Mouse (Mus musculus): ENCODE data around the gene Rab40b. TPM values are rescaled to one million over a fixed set of nuclear protein-coding genes. Genes with fewer than 3 reads are reported as not detected.
"Not testable (repeated sequence)": the region's sequence is repeated elsewhere in the genome, so short reads cannot be mapped to it uniquely, and the experiment has no call there.

Rab40b gene
- total RNA-seq, 1 experiment, result not detected

DNA sequence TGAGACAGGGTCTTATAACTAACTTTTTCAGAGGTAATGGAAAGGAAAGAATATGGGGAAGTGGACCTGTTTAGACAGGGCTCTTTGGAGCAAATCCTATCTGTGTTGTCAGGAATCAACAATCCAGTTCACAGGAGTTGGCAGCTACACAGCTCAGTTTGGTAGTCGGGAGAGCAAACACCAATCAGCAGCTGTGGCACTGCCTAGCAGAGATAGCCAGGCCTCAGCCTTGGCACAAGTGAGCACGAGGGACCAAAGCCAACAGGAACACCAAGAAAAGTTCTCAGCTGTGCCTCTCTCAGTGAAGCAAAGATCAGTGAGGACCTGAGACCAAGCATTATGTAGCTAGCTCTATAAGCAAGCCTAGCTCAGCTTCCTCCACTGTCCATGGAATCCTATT is 41.0 kb downstream of the Rab40b start:
- no peak overlapping the region for H3K4me3 ChIP-seq (ENCODE audit: insufficient read depth in 1 of 2, low read depth in 1 of 2, low read length in 2 of 2, poor library complexity in 1 of 2, severe bottlenecking in 1 of 2)
- H3K9ac ChIP-seq (ENCODE audit: insufficient read depth, low read depth, low read length, poor library complexity, severe bottlenecking), result no peak overlapping the region
- no peak for TF ChIP-seq ZNF384 (IDR thresholded peaks at IDR 0.05; ENCODE audit: low read depth, low read length)
- no peak for TF ChIP-seq MAFK (IDR thresholded peaks at IDR 0.05; ENCODE audit: insufficient read depth, low read depth, low read length)
- no peak for TF ChIP-seq HCFC1 (IDR thresholded peaks at IDR 0.05; ENCODE audit: borderline replicate concordance, insufficient read depth, low read length)
- no peak for TF ChIP-seq CHD2 (IDR thresholded peaks at IDR 0.05; ENCODE audit: low read depth, low read length)
- no peak for TF ChIP-seq ZC3H11A (IDR thresholded peaks at IDR 0.05; ENCODE audit: borderline replicate concordance, low read depth, low read length)

DNA sequence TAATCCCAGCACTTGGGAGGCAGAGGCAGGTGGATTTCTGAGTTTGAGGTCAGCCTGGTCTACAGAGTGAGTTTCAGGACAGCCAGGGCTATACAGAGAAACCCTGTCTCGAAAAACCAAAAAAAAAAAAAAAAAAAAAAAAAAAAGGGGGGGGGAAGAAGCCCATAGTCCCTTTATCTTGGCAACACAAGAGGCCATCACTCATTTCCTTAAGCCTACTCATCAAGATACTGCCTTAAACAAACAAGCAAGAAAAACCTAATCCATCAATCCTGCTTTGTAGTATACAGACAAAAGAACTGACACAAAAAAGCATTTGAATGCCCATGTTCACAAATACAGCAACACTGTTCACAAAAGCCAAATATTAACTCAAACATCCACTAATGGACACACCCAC is 45.6 kb downstream of the Rab40b start:
- DNase-seq (ENCODE audit: low read depth, low spot score); in situ Hi-C loops (cut with MboI; ENCODE audit: low sequenced_read_pairs in 2 of 2, unreplicated experiment in 2 of 2); H3K36me3 ChIP-seq (ENCODE audit: control insufficient read depth, insufficient read depth, low read length, poor library complexity, severe bottlenecking); H3K4me1 ChIP-seq (ENCODE audit: control insufficient read depth in 2 of 2, insufficient read depth in 2 of 2, low read length in 2 of 2, poor library complexity in 1 of 2); H3K9ac ChIP-seq (ENCODE audit: insufficient read depth, low read depth, low read length, poor library complexity, severe bottlenecking); H3K4me3 ChIP-seq (ENCODE audit: insufficient read depth in 1 of 2, low read depth in 1 of 2, low read length in 2 of 2, poor library complexity in 1 of 2, severe bottlenecking in 1 of 2); H3K9me3 ChIP-seq (ENCODE audit: control insufficient read depth, insufficient read depth, low read depth, low read length); H3K27ac ChIP-seq (ENCODE audit: insufficient read depth, low read depth, low read length, poor library complexity, severe bottlenecking): not testable (repeated sequence)

More for the DNA sequence above, 41.0 kb downstream of the Rab40b start:
- H3K9me3 ChIP-seq (ENCODE audit: control insufficient read depth, insufficient read depth, low read depth, low read length), result no peaks in the 10 kb centered on the region
- in situ Hi-C loops (cut with MboI; ENCODE audit: low sequenced_read_pairs in 2 of 2, unreplicated experiment in 2 of 2), result no loop called here
- DNase-seq (ENCODE audit: low read depth, low spot score), result no peak
- H3K27ac ChIP-seq (ENCODE audit: insufficient read depth, low read depth, low read length, poor library complexity, severe bottlenecking), result no peak overlapping the region
- H3K36me3 ChIP-seq (ENCODE audit: control insufficient read depth, insufficient read depth, low read length, poor library complexity, severe bottlenecking), result no peaks in the 10 kb centered on the region; the same call in 1 of the 2 replicates
- no peaks in the 10 kb centered on the region for H3K4me1 ChIP-seq (ENCODE audit: control insufficient read depth in 2 of 2, insufficient read depth in 2 of 2, low read length in 2 of 2, poor library complexity in 1 of 2)

DNA sequence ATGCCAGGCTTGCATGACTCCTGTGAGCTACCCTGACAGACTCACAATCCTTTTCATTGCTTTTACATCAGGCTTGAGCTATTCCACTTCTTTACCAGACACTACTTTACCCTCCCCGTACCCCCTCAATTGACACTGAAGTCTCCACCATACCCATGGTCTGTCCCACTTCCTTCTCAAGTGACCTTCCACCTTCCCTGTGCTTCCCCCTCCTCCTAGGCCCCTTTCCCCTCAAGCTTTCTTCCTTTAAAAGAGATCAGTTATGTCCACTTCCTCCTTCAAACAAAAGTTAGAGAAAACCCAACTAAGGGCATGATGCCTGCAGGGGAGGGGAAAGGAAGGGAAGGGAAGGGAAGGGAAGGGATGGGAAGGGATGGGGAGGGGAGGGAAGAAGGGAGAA is 47.8 kb downstream of the Rab40b start:
- peaks cover 12% of the 10 kb centered on the region for H3K36me3 ChIP-seq (ENCODE audit: control insufficient read depth, insufficient read depth, low read length, poor library complexity, severe bottlenecking)
- H3K9me3 ChIP-seq (ENCODE audit: control insufficient read depth, insufficient read depth, low read depth, low read length), result no peaks in the 10 kb centered on the region
- TF ChIP-seq ZC3H11A (IDR thresholded peaks at IDR 0.05; ENCODE audit: borderline replicate concordance, low read depth, low read length), result no peak
- TF ChIP-seq CHD2 (IDR thresholded peaks at IDR 0.05; ENCODE audit: low read depth, low read length), result no peak
- no peak for TF ChIP-seq MAFK (IDR thresholded peaks at IDR 0.05; ENCODE audit: insufficient read depth, low read depth, low read length)
- no peak for TF ChIP-seq ZNF384 (IDR thresholded peaks at IDR 0.05; ENCODE audit: low read depth, low read length)
- no peak for TF ChIP-seq HCFC1 (IDR thresholded peaks at IDR 0.05; ENCODE audit: borderline replicate concordance, insufficient read depth, low read length)
- no peak overlapping the region for H3K9ac ChIP-seq (ENCODE audit: insufficient read depth, low read depth, low read length, poor library complexity, severe bottlenecking)
- in situ Hi-C loops (cut with MboI; ENCODE audit: low sequenced_read_pairs in 2 of 2, unreplicated experiment in 2 of 2), result no loop called here
- H3K4me3 ChIP-seq (ENCODE audit: insufficient read depth in 1 of 2, low read depth in 1 of 2, low read length in 2 of 2, poor library complexity in 1 of 2, severe bottlenecking in 1 of 2), result no peak overlapping the region
- DNase-seq (ENCODE audit: low read depth, low spot score), result no peak
- no peak overlapping the region for H3K27ac ChIP-seq (ENCODE audit: insufficient read depth, low read depth, low read length, poor library complexity, severe bottlenecking)
- no peaks in the 10 kb centered on the region for H3K4me1 ChIP-seq (ENCODE audit: control insufficient read depth in 2 of 2, insufficient read depth in 2 of 2, low read length in 2 of 2, poor library complexity in 1 of 2)

DNA sequence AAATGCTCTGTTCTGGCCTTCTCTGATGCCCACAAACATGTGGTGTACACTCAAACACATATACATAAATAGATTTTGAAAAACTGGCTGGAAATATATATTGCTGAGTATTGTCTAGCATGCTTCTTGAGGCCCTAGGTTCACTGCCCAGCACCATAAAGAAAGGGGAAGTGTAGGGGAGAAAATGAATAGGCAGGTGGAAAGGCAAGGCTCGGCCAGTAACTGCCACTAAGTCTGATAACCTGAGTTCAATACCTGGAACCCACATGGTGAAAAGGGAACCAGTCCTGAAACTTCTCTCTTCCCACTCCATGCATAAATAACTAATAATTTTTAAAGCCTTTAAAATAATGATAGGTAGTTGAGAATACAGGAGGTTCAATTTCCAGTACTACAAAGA is 48.4 kb downstream of the Rab40b start:
- in situ Hi-C loops (cut with MboI; ENCODE audit: low sequenced_read_pairs in 2 of 2, unreplicated experiment in 2 of 2), result no loop called here
- Histone ChIP-seq H3K4me1 (ENCODE audit: control insufficient read depth in 2 of 2, insufficient read depth in 2 of 2, low read length in 2 of 2, poor library complexity in 1 of 2) (no peaks in the 10 kb centered on the region), H3K9ac (ENCODE audit: insufficient read depth, low read depth, low read length, poor library complexity, severe bottlenecking) (no peak overlapping the region), H3K27ac (ENCODE audit: insufficient read depth, low read depth, low read length, poor library complexity, severe bottlenecking) (no peak overlapping the region), H3K4me3 (ENCODE audit: insufficient read depth in 1 of 2, low read depth in 1 of 2, low read length in 2 of 2, poor library complexity in 1 of 2, severe bottlenecking in 1 of 2) (no peak overlapping the region), H3K9me3 (ENCODE audit: control insufficient read depth, insufficient read depth, low read depth, low read length) (no peaks in the 10 kb centered on the region), H3K36me3 (ENCODE audit: control insufficient read depth, insufficient read depth, low read length, poor library complexity, severe bottlenecking) (peaks cover 13% of the 10 kb centered on the region)
- DNase-seq (ENCODE audit: low read depth, low spot score), result no peak
- TF ChIP-seq MAFK (IDR thresholded peaks at IDR 0.05; ENCODE audit: insufficient read depth, low read depth, low read length) (no peak), ZC3H11A (IDR thresholded peaks at IDR 0.05; ENCODE audit: borderline replicate concordance, low read depth, low read length) (no peak), HCFC1 (IDR thresholded peaks at IDR 0.05; ENCODE audit: borderline replicate concordance, insufficient read depth, low read length) (no peak), CHD2 (IDR thresholded peaks at IDR 0.05; ENCODE audit: low read depth, low read length) (no peak), ZNF384 (IDR thresholded peaks at IDR 0.05; ENCODE audit: low read depth, low read length) (no peak)

DNA sequence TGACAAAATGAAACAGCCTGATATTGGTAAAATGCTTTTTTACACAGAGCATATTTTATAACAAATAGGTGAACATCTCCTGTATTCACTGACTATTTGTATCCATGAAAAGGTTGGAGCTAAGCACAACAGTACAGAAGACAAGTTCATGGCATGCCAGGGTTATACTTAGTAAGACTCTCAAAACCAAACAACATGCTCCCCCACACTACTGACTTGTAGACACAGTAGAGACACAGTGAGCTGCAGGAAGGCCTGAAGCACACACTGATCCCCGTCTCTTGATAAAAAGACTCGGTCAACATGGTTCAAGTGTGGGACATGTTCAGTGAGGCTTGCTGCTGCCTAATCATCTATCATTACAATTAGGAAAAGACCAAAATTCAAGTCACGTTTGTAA is 56.4 kb downstream of the Rab40b start:
- peaks cover 34% of the 10 kb centered on the region for H3K36me3 ChIP-seq (ENCODE audit: control insufficient read depth, insufficient read depth, low read length, poor library complexity, severe bottlenecking)
- H3K4me1 ChIP-seq (ENCODE audit: control insufficient read depth in 2 of 2, insufficient read depth in 2 of 2, low read length in 2 of 2, poor library complexity in 1 of 2), result no peaks in the 10 kb centered on the region
- no peak overlapping the region for H3K9ac ChIP-seq (ENCODE audit: insufficient read depth, low read depth, low read length, poor library complexity, severe bottlenecking)
- in situ Hi-C loops (cut with MboI; ENCODE audit: low sequenced_read_pairs in 2 of 2, unreplicated experiment in 2 of 2), result no loop called here
- no peak overlapping the region for H3K27ac ChIP-seq (ENCODE audit: insufficient read depth, low read depth, low read length, poor library complexity, severe bottlenecking)
- no peak for TF ChIP-seq ZNF384 (IDR thresholded peaks at IDR 0.05; ENCODE audit: low read depth, low read length)
- TF ChIP-seq HCFC1 (IDR thresholded peaks at IDR 0.05; ENCODE audit: borderline replicate concordance, insufficient read depth, low read length), result no peak
- no peak for TF ChIP-seq ZC3H11A (IDR thresholded peaks at IDR 0.05; ENCODE audit: borderline replicate concordance, low read depth, low read length)
- TF ChIP-seq CHD2 (IDR thresholded peaks at IDR 0.05; ENCODE audit: low read depth, low read length), result no peak
- no peak for TF ChIP-seq MAFK (IDR thresholded peaks at IDR 0.05; ENCODE audit: insufficient read depth, low read depth, low read length)
- DNase-seq (ENCODE audit: low read depth, low spot score), result no peak
- no peaks in the 10 kb centered on the region for H3K9me3 ChIP-seq (ENCODE audit: control insufficient read depth, insufficient read depth, low read depth, low read length)
- H3K4me3 ChIP-seq (ENCODE audit: insufficient read depth in 1 of 2, low read depth in 1 of 2, low read length in 2 of 2, poor library complexity in 1 of 2, severe bottlenecking in 1 of 2), result no peak overlapping the region

All from ES-E14 (cell line).